Comparison of ENCODE assay signal across 11 mouse cellular contexts in genomic region chr4:44633694-44634524, GRCm38 (mm10).
A peak's percentile ranks its signal among the peaks of the same experiment; 100 is the strongest.
DNase-seq lines count a peak whose midpoint lies in the region; ATAC-seq and TF ChIP-seq lines count a peak whose summit lies in the region.
"Had no signal": no experiment of that assay in that cellular context is flagged by ENCODE, and none has a peak within 500 bp of the region (broad histone marks: within the 10 kb centered on the region; RNA-seq: fewer than 3 reads in every experiment).

No protein-coding gene starts in this region.

- no peak for TF ChIP-seq EP300 in lung, postnatal 0 days (IDR thresholded peaks at IDR 0.05)

- no peak overlapping the region for H3K9ac ChIP-seq in forebrain, embryonic 16.5 days (replicated peaks; ENCODE audit: low read depth, low read length)
- no peak overlapping the region for H3K9ac ChIP-seq in forebrain, embryonic 15.5 days (replicated peaks)
- no peak overlapping the region for H3K9ac ChIP-seq in lung, embryonic 16.5 days (ENCODE audit: low read length)
- no peak overlapping the region for H3K9ac ChIP-seq in lung, postnatal 0 days (replicated peaks; ENCODE audit: low read depth)
- no peak overlapping the region for H3K9ac ChIP-seq in kidney, postnatal 0 days (ENCODE audit: low read depth, low read length)
- H3K9ac ChIP-seq: hindbrain, embryonic 14.5 days; neural tube, embryonic 12.5 days had no signal

- no peak for TF ChIP-seq CTCF in lung, postnatal 0 days (IDR thresholded peaks at IDR 0.05)
- TF ChIP-seq CTCF in kidney, postnatal 0 days (IDR thresholded peaks at IDR 0.05; ENCODE audit: low read depth) = no peak

- no peak for DNase-seq in lung, postnatal 0 days (ENCODE audit: low spot score)
- peak; percentile 36 for DNase-seq in kidney, postnatal 0 days (ENCODE audit: low spot score)
- peak; percentile 90 for DNase-seq in skeletal muscle tissue, adult 2 months (ENCODE audit: low read depth, low spot score)
- DNase-seq in thymus, postnatal 36 days = no peak
- DNase-seq: lung, adult 18-20 months had no signal

- 0 out of 2 replicates have a peak, but pooled peaks have one; percentile 38 for ATAC-seq in forebrain, embryonic 16.5 days
- ATAC-seq in forebrain, embryonic 15.5 days (replicated peaks) = no peak; the same call in 1 of the 2 replicates
- no peak for ATAC-seq in lung, embryonic 16.5 days (ENCODE audit: low read depth)
- no peak for ATAC-seq in lung, postnatal 0 days
- ATAC-seq in kidney, postnatal 0 days (replicated peaks; ENCODE audit: low FRiP score, low read depth) = no peak
- ATAC-seq in inflammation-experienced regulatory T-cells, adult 6 months = no peak

- no peak overlapping the region for H3K4me2 ChIP-seq in forebrain, embryonic 16.5 days (ENCODE audit: low read length)
- H3K4me2 ChIP-seq in forebrain, embryonic 15.5 days (replicated peaks) = no peak overlapping the region
- peak overlapping the region; percentile 26; the same call in 1 of the 2 replicates for H3K4me2 ChIP-seq in lung, embryonic 16.5 days (ENCODE audit: low read depth, low read length)
- no peak overlapping the region; the same call in 1 of the 2 replicates for H3K4me2 ChIP-seq in lung, postnatal 0 days (replicated peaks; ENCODE audit: low read depth, low read length)
- H3K4me2 ChIP-seq in kidney, postnatal 0 days (ENCODE audit: low read length) = peak overlapping the region; percentile 42
- H3K4me2 ChIP-seq: hindbrain, embryonic 14.5 days; neural tube, embryonic 12.5 days had no signal

- no peaks in the 10 kb centered on the region; the same call in 1 of the 2 replicates for H3K9me3 ChIP-seq in forebrain, embryonic 16.5 days (ENCODE audit: control insufficient read depth, low read length)
- no peaks in the 10 kb centered on the region for H3K9me3 ChIP-seq in forebrain, embryonic 15.5 days
- H3K9me3 ChIP-seq in lung, embryonic 16.5 days (ENCODE audit: control insufficient read depth, low read length) = no peaks in the 10 kb centered on the region
- H3K9me3 ChIP-seq in lung, postnatal 0 days (ENCODE audit: low read length) = no peaks in the 10 kb centered on the region
- H3K9me3 ChIP-seq in kidney, postnatal 0 days (replicated peaks; ENCODE audit: low read length) = no peaks in the 10 kb centered on the region
- H3K9me3 ChIP-seq: neural tube, embryonic 12.5 days had no signal

- no peaks in the 10 kb centered on the region; the same call in 1 of the 2 replicates for H3K27me3 ChIP-seq in forebrain, embryonic 16.5 days (replicated peaks; ENCODE audit: control insufficient read depth, insufficient read depth, low read length)
- H3K27me3 ChIP-seq in forebrain, embryonic 15.5 days = 0 out of 2 replicates have a peak, but pooled peaks cover 3% of the 10 kb centered on the region
- H3K27me3 ChIP-seq in lung, embryonic 16.5 days (ENCODE audit: control insufficient read depth, insufficient read depth, low read depth, low read length) = no peaks in the 10 kb centered on the region
- H3K27me3 ChIP-seq in lung, postnatal 0 days (replicated peaks; ENCODE audit: insufficient read depth, low read length) = no peaks in the 10 kb centered on the region
- H3K27me3 ChIP-seq in kidney, postnatal 0 days (ENCODE audit: insufficient read depth, low read length) = peaks cover 5% of the 10 kb centered on the region; the same call in 1 of the 2 replicates
- H3K27me3 ChIP-seq: neural tube, embryonic 12.5 days had no signal

- H3K4me3 ChIP-seq in forebrain, embryonic 16.5 days (replicated peaks; ENCODE audit: low read length) = no peak overlapping the region
- no peak overlapping the region for H3K4me3 ChIP-seq in forebrain, embryonic 15.5 days
- H3K4me3 ChIP-seq in lung, embryonic 16.5 days (ENCODE audit: low read length) = no peak overlapping the region
- no peak overlapping the region for H3K4me3 ChIP-seq in lung, postnatal 0 days (ENCODE audit: low read depth, low read length)
- H3K4me3 ChIP-seq in kidney, postnatal 0 days (replicated peaks; ENCODE audit: low read depth, low read length) = no peak overlapping the region
- H3K4me3 ChIP-seq: neural tube, embryonic 12.5 days had no signal

- H3K27ac ChIP-seq in forebrain, embryonic 16.5 days (ENCODE audit: low read length) = no peak overlapping the region
- no peak overlapping the region for H3K27ac ChIP-seq in forebrain, embryonic 15.5 days (replicated peaks)
- H3K27ac ChIP-seq in lung, embryonic 16.5 days (ENCODE audit: low read length) = no peak overlapping the region
- no peak overlapping the region for H3K27ac ChIP-seq in lung, postnatal 0 days (ENCODE audit: low read length)
- H3K27ac ChIP-seq in kidney, postnatal 0 days = no peak overlapping the region
- H3K27ac ChIP-seq: hindbrain, embryonic 14.5 days; neural tube, embryonic 12.5 days had no signal

- no peaks in the 10 kb centered on the region for H3K36me3 ChIP-seq in forebrain, embryonic 16.5 days (ENCODE audit: control insufficient read depth, insufficient read depth)
- H3K36me3 ChIP-seq in forebrain, embryonic 15.5 days = no peaks in the 10 kb centered on the region
- H3K36me3 ChIP-seq in lung, embryonic 16.5 days (ENCODE audit: control insufficient read depth, insufficient read depth, low read length) = no peaks in the 10 kb centered on the region
- H3K36me3 ChIP-seq in lung, postnatal 0 days (ENCODE audit: insufficient read depth, low read length) = no peaks in the 10 kb centered on the region
- H3K36me3 ChIP-seq in kidney, postnatal 0 days (ENCODE audit: insufficient read depth, low read length) = no peaks in the 10 kb centered on the region
- H3K36me3 ChIP-seq: neural tube, embryonic 12.5 days had no signal

- 13% methylated on average over 12 of the region's 12 CpGs for WGBS in forebrain, embryonic 16.5 days
- 14% methylated on average over 12 of the region's 12 CpGs for WGBS in forebrain, embryonic 15.5 days
- 6% methylated on average over 12 of the region's 12 CpGs for WGBS in lung, embryonic 16.5 days
- 9% methylated on average over 12 of the region's 12 CpGs for WGBS in lung, postnatal 0 days
- 12% methylated on average over 12 of the region's 12 CpGs for WGBS in kidney, postnatal 0 days

- peaks cover 6% of the 10 kb centered on the region; the same call in 1 of the 2 replicates for H3K4me1 ChIP-seq in forebrain, embryonic 16.5 days (replicated peaks; ENCODE audit: control insufficient read depth, insufficient read depth, low read length)
- H3K4me1 ChIP-seq in forebrain, embryonic 15.5 days = peaks cover 7% of the 10 kb centered on the region; the same call in 1 of the 2 replicates
- H3K4me1 ChIP-seq in lung, embryonic 16.5 days (replicated peaks; ENCODE audit: control insufficient read depth, insufficient read depth, low read length) = no peaks in the 10 kb centered on the region; the same call in 1 of the 2 replicates
- H3K4me1 ChIP-seq in lung, postnatal 0 days (ENCODE audit: insufficient read depth, low read depth, low read length) = no peaks in the 10 kb centered on the region
- H3K4me1 ChIP-seq in kidney, postnatal 0 days (replicated peaks; ENCODE audit: insufficient read depth, low read length) = no peaks in the 10 kb centered on the region
- H3K4me1 ChIP-seq: neural tube, embryonic 12.5 days had no signal

Comparison
In these comparisons a context has a peak if more than half of its experiments do, and no peak if none do; other contexts are left out.
1. H3K4me2 ChIP-seq: peak in lung, embryonic 16.5 days (single experiment) and kidney, postnatal 0 days (single experiment); none in forebrain, embryonic 16.5 days (single experiment), forebrain, embryonic 15.5 days (single experiment) and lung, postnatal 0 days (single experiment).
2. DNase-seq: peak in kidney, postnatal 0 days (single experiment) and skeletal muscle tissue, adult 2 months (single experiment); none in lung, postnatal 0 days (single experiment) and thymus, postnatal 36 days (0 of 2).